Mouse (Mus musculus) spleen, embryonic (tissue): ENCODE data around the gene Zdhhc20.
"Not testable (repeated sequence)": the region's sequence is repeated elsewhere in the genome, so short reads cannot be mapped to it uniquely, and the experiment has no call there.

Experiments
- CTCF ChIA-PET: fragments of 350-600 bp; sonication (Branson Sonifier 250); formaldehyde crosslinking; loops from one replicate; lab custom pipeline; 2022; lab: Charles Lee

The Zdhhc20 gene

GRCm38 (mm10) chr14:57890011-57890842, at the start of gene Zdhhc20:
Zdhhc20 (minus strand) TSS chr14:57890276.
- CTCF ChIA-PET, result interaction anchor here (0.6 kb wide), 1 partner anchor 1031 kb away, joined by 3 read pairs; no protein-coding TSS in a partner anchor

GRCm38 (mm10) chr14:57937297-57937696, 47.2 kb upstream of the Zdhhc20 start:
- CTCF ChIA-PET, result interaction anchor here (0.6 kb wide), 1 partner anchor 1586 kb away, joined by 4 read pairs; no protein-coding TSS in a partner anchor

GRCm38 (mm10) chr14:57934666-57935065, 44.6 kb upstream of the Zdhhc20 start:
- CTCF ChIA-PET, result no interaction called here

- CTCF ChIA-PET, result interaction anchor here (0.9 kb wide), 1 partner anchor 9 kb away, joined by 5 read pairs; no protein-coding TSS in a partner anchor
Observed at GRCm38 (mm10) chr14:57933608-57934007, 43.5 kb upstream of the Zdhhc20 start.

GRCm38 (mm10) chr14:57932881-57933443, 42.9 kb upstream of the Zdhhc20 start:
- CTCF ChIA-PET, result interaction anchor here (0.9 kb wide), 2 partner anchors 10 to 33 kb away, joined by 5 to 25 read pairs; no protein-coding TSS in a partner anchor

GRCm38 (mm10) chr14:57921428-57922131, 31.5 kb upstream of the Zdhhc20 start:
- CTCF ChIA-PET, result no interaction called here

- CTCF ChIA-PET, result no interaction called here
Observed at GRCm38 (mm10) chr14:57920568-57921310, 30.7 kb upstream of the Zdhhc20 start.

GRCm38 (mm10) chr14:57919148-57919875, 29.2 kb upstream of the Zdhhc20 start:
- CTCF ChIA-PET, result no interaction called here

GRCm38 (mm10) chr14:57915341-57915740, 25.3 kb upstream of the Zdhhc20 start:
- CTCF ChIA-PET, result no interaction called here

GRCm38 (mm10) chr14:57912211-57913007, 22.3 kb upstream of the Zdhhc20 start:
- CTCF ChIA-PET, result not testable (repeated sequence)

GRCm38 (mm10) chr14:57911787-57912186, 21.7 kb upstream of the Zdhhc20 start:
- CTCF ChIA-PET, result not testable (repeated sequence)

- CTCF ChIA-PET, result no interaction called here
Observed at GRCm38 (mm10) chr14:57911316-57911715, 21.2 kb upstream of the Zdhhc20 start.

GRCm38 (mm10) chr14:57910501-57911068, 20.5 kb upstream of the Zdhhc20 start:
- CTCF ChIA-PET, result no interaction called here

- CTCF ChIA-PET, result interaction anchor here (0.6 kb wide), 1 partner anchor 164 kb away, joined by 3 read pairs; no protein-coding TSS in a partner anchor
Observed at GRCm38 (mm10) chr14:57909297-57909696, 19.2 kb upstream of the Zdhhc20 start.

GRCm38 (mm10) chr14:57908431-57908830, 18.4 kb upstream of the Zdhhc20 start:
- CTCF ChIA-PET, result interaction anchor here (0.6 kb wide), 1 partner anchor 163 kb away, joined by 3 read pairs; no protein-coding TSS in a partner anchor

- CTCF ChIA-PET, result no interaction called here
Observed at GRCm38 (mm10) chr14:57901998-57902397, 11.9 kb upstream of the Zdhhc20 start.

- CTCF ChIA-PET, result no interaction called here
Observed at GRCm38 (mm10) chr14:57896882-57897281, 6.8 kb upstream of the Zdhhc20 start.

GRCm38 (mm10) chr14:57896088-57896871, 6.2 kb upstream of the Zdhhc20 start:
- CTCF ChIA-PET, result not testable (repeated sequence)
